Mouse (Mus musculus) left cerebral cortex, postnatal 4 days (tissue): ENCODE measurements around the gene Sdc4. TPM values are rescaled to one million over a fixed set of nuclear protein-coding genes. Genes with fewer than 3 reads are reported as not detected.
A peak's percentile ranks its signal among the peaks of the same experiment; 100 is the strongest.

Experiments used
- DNase-seq: peaks from one replicate; pipeline ENCODE4 v3.0.0-alpha.2; 2022
- intact Hi-C: fragments of 180-260 bp; cut with DNase I; formaldehyde crosslinking; loops from one replicate; pipeline ENCODE4 v1.15.1; 2025
- total RNA-seq, 2 experiments: library from RNA; stranded (reverse); gene quantifications; 2 replicates each; pipeline ENCODE4 v1.2.3; 2021

Gene Sdc4
- total RNA-seq, 2 experiments from 2014 or later, result 9.6 to 12.6 TPM

GRCm38 (mm10) chr2:164452000-164452676 lies 8.5 kb upstream of the Sdc4 start:
- DNase-seq, result no peak
- intact Hi-C loops, result no loop called here

DNA sequence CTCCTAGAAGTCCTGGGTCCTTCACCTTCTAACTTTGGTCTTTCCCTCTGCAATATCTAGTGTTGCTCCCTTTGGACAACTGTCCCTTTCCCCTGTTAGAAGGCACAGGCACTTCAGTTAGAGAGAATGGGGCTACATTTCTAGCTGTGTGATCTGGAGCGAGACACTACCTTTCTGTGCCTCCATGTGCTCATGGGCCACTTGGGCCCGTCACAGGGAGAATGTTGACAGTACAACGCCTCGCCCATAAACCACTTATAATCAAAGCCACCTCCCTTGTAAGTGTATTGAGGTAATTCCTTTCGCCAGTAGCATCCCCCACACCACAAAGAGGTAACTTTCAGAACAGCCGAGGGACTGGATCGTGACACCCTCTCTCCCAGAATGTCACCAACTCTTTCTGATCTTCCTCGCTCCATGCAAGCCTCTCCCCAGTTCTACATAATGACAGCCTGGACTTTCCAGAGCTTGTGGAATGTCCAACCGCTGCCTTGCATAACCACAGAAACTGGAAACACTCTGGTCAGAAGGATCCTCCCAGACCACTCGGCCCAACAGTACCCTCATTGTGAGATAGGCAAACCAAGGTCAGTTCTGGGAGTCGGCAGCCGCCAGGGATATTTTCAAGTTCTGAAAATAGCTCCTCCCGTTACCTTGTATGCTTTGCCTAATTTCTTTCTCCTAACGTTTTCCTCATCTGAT lies 5.8 kb upstream of the Sdc4 start:
- intact Hi-C loops, result no loop called here
- DNase-seq, result no peak

GRCm38 (mm10) chr2:164448921-164449320 lies 5.2 kb upstream of the Sdc4 start:
- DNase-seq, result no peak
- intact Hi-C loops, result no loop called here

DNA sequence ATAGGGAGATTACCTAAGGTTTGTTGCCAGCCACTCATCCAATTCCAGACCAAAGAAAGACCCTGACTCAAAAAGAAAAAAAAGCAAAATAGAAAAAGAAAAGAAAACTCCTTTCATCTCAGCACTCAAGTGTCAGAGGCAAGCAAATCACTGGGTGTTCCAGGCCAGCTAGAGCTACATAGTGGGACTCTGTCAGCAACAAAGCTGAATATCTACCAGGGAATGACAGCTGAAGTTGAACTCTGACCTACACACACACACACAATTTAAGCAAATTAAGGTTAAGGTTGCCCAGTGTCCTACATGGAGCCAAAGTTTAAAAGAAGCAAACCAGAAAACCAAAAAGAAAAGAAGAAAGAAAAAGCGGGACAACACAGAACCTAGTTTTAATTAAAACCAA lies 4.5 kb upstream of the Sdc4 start:
- intact Hi-C loops, result no loop called here
- no peak for DNase-seq

DNA sequence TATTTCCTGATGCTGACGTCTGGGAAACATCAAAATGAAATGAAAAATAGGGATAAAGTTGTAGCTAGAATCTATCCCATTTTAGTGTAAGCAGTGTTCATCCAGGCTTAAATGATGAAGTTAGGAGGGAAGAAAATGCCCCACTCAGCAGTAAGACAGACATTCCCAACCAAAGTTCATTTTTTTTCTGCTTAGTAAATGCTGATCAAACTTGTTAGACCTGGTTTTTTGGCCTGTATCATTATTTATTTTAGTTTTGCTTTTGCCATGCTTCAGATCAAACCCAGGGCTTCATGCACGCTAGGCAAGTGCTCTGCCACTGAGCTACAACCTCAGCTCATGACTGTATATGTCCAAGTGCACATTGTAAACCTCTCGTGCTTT lies 2.4 kb upstream of the Sdc4 start:
- intact Hi-C loops, result no loop called here
- no peak for DNase-seq

GRCm38 (mm10) chr2:164445399-164446085 lies 1.9 kb upstream of the Sdc4 start:
- no peak for DNase-seq
- intact Hi-C loops, result no loop called here

DNA sequence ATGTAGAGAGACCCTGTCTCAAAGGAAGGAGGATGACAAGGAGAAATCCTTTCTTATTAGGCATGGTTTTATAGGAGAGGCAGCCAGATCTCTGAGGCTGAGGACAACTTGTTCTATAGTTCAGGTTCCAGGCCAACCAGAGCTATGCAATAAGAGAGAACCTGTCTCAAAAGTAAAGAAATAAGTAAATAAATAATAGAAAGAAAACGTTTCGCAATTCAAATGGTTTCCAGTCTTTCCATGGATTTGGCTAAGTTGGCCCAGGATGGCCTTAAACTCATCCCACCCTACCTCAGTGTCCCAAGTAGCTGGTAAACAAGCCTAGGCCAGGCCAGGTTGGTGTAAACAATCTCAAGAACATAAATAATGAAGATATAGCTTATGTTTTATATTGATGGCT lies 1.0 kb upstream of the Sdc4 start:
- DNase-seq, result no peak
- intact Hi-C loops, result no loop called here

GRCm38 (mm10) chr2:164443051-164443437 lies 643 bp downstream of the Sdc4 start:
- intact Hi-C loops, result no loop called here
- peak; percentile 70 for DNase-seq

- no peak for DNase-seq
- intact Hi-C loops, result no loop called here
Observed at GRCm38 (mm10) chr2:164442315-164443050, 1.2 kb downstream of the Sdc4 start.

DNA sequence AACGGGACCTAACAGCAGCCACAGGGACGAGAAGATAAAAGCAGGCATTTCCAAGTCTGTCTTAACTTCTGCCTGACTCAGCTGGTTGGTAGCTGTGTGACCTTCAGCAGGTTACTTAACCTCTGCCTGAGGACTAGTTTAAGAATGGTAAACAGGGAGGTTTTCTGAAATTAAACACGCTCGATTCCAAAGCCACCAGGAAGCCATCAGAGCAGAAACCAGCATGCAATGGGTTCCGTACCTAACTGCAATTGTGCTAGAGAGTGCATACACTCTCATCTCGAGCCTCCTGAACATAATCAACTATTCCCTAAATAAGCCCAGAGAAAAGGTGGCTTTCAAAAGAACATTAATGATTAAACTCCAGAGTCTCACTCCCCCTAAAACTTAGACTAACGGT lies 2.0 kb downstream of the Sdc4 start:
- no peak for DNase-seq
- intact Hi-C loops, result no loop called here

DNA sequence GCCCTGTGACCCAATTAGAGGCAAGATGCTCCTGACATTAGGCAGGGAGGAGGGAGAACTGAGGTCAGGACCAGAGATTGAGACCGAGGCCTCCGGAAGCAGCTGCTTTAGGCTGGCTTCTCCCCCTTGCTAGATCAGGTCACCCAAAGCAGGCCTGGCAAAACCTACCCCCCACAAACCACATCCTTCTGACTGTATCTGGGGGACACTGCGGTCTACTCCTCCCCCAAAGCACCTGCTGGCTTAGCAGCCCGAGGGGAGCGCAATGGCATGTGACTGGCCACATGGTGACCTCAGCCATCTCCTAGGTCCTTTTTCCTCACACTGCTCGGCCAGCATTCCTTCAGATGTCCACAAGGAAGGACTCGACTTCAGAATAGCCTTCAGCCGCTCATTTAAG lies 2.5 kb downstream of the Sdc4 start:
- DNase-seq, result no peak
- intact Hi-C loops, result no loop called here

- intact Hi-C loops, result no loop called here
- DNase-seq, result no peak
Observed at GRCm38 (mm10) chr2:164440314-164440713, 3.4 kb downstream of the Sdc4 start.

- intact Hi-C loops, result no loop called here
- DNase-seq, result no peak
Observed at GRCm38 (mm10) chr2:164439001-164439421, 4.7 kb downstream of the Sdc4 start.

- no peak for DNase-seq
- intact Hi-C loops, result no loop called here
Observed at GRCm38 (mm10) chr2:164438257-164438656, 5.4 kb downstream of the Sdc4 start.

- intact Hi-C loops, result no loop called here
- DNase-seq, result no peak
Observed at GRCm38 (mm10) chr2:164437710-164438109, 6.0 kb downstream of the Sdc4 start.

GRCm38 (mm10) chr2:164436961-164437360 lies 6.7 kb downstream of the Sdc4 start:
- intact Hi-C loops, result no loop called here
- no peak for DNase-seq

DNA sequence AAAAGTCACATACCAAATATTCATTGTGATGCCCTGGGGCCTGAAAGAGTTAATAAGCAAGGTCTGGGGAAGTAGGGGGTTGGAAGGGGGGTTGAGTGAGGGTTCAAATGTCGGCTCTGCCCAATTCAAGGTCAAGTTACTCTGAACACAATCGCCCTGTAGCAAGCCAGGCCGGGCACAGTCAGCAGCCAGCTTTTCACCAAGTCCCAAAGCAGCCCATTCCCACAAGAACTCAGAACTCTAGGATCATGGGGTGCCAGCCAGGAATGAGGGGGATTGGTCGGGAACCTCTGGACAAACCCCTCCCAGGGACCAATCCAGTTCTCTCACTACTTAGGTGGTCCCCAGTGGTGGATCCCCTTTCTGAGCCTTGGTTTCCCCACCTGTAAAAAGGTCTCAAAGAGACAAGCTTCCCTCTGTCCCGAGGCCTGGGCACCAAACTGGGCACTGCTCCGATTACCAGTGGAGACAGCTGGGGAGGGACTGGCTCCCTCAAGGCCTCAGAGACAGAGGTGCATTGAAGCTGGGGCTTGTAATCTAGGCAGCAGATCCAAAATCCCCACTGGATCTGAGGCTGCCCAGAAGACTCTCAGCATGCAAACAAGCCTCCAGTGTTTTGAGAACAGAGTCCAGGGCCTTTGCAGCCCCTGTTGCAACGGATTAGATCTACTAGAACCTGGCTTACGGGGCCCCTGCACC lies 7.3 kb downstream of the Sdc4 start:
- no peak for DNase-seq
- intact Hi-C loops, result no loop called here

DNA sequence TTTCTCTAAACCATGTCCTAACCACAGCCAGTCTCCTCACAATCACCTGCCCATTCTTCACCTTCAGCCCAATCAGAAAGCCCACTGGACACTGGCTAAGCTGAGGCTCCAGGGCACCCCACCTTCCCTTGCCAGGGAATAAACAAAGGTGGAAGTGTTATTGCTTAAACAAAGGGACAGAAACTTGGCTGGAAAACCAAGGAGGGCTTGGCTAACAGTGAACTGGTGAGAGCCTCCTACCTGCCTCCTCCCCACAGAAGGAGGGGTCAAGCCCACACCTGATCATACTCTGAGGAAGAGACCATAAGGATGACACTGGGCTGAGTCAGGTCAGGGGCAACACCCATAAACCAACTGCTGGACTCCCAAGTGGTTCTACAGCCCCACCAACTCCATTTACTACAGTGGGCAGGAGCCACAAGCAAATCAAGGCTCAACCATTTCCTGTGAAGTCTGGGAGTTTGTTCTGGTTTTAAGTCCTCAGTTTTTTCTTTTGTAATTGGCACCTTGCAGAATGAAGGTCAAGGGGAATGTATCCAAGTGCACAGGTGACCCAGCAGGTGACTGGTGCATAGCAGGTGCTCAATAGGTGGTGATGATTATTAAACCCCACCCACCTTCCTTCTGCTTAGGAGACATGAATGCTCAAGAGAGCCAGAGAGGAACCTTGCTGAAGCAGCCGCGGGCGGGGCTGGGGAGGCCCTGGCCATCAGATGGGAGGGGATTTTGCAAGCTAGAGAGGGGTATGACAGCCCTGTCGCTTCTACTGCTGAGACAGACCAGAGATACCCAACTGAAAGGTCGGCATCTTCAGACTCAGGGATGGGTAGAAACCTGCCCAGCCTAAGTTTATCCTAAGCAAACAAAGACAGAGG lies 8.2 kb downstream of the Sdc4 start:
- DNase-seq, result no peak
- intact Hi-C loops, result no loop called here

DNA sequence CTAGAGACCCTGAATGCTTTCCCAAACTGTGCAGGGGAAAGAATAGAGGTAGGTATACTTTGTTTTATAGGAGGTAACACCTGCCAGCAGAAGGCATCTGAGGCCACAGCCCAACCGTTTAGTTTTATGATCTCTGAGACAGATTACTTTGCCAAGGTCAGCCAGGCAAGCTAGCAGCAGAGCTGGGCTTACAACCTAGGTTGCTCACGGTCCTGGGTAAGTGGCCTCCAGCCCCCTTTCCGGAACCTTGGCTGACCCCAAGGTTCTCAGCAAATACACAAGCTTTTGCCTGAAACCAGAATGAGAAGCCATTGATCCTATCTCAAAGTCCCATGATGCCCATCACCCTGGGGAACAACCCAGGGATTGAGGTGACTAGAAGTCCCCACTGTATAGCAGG lies 9.0 kb downstream of the Sdc4 start:
- intact Hi-C loops, result no loop called here
- DNase-seq, result no peak
